12 mouse cellular contexts compared by ENCODE assay signal in genomic region chr11:16864980-16865561, GRCm38 (mm10).
DNase-seq lines count a peak whose midpoint lies in the region; ATAC-seq and TF ChIP-seq lines count a peak whose summit lies in the region.
"Had no signal": no experiment of that assay in that cellular context is flagged by ENCODE, and none has a peak within 500 bp of the region (broad histone marks: within the 10 kb centered on the region; RNA-seq: fewer than 3 reads in every experiment).

No protein-coding gene starts in this region.

- TF ChIP-seq CTCF in forebrain, postnatal 0 days (IDR thresholded peaks at IDR 0.05; ENCODE audit: low read depth) = no peak

- ATAC-seq in embryonic facial prominence, embryonic 11.5 days (replicated peaks; ENCODE audit: insufficient number of reproducible peaks, low FRiP score, low TSS enrichment, low read depth) = no peak
- no peak for ATAC-seq in forebrain, postnatal 0 days
- no peak for ATAC-seq in midbrain, embryonic 14.5 days (ENCODE audit: low FRiP score, low TSS enrichment)
- ATAC-seq: forebrain, embryonic 14.5 days had no signal

- H3K4me2 ChIP-seq in embryonic facial prominence, embryonic 11.5 days (ENCODE audit: low read depth, low read length) = no peak overlapping the region
- H3K4me2 ChIP-seq in forebrain, postnatal 0 days (ENCODE audit: low read depth) = no peak overlapping the region
- no peak overlapping the region for H3K4me2 ChIP-seq in midbrain, embryonic 14.5 days (ENCODE audit: low read length)

- no peaks in the 10 kb centered on the region for H3K27me3 ChIP-seq in embryonic facial prominence, embryonic 11.5 days (ENCODE audit: control insufficient read depth, insufficient read depth, low read length)
- no peaks in the 10 kb centered on the region for H3K27me3 ChIP-seq in embryonic facial prominence, embryonic 10.5 days (replicated peaks; ENCODE audit: low read depth, poor library complexity, severe bottlenecking)
- H3K27me3 ChIP-seq in forebrain, postnatal 0 days (ENCODE audit: insufficient read depth, low read length) = no peaks in the 10 kb centered on the region
- no peaks in the 10 kb centered on the region for H3K27me3 ChIP-seq in midbrain, embryonic 14.5 days (ENCODE audit: control insufficient read depth, insufficient read depth, low read length)

- 66% methylated on average over 3 of the region's 3 CpGs for WGBS in embryonic facial prominence, embryonic 11.5 days
- WGBS in embryonic facial prominence, embryonic 10.5 days = 81% methylated on average over 3 of the region's 3 CpGs
- WGBS in forebrain, postnatal 0 days = 62% methylated on average over 3 of the region's 3 CpGs
- WGBS in midbrain, embryonic 14.5 days = 85% methylated on average over 3 of the region's 3 CpGs

- H3K4me3 ChIP-seq in embryonic facial prominence, embryonic 11.5 days (ENCODE audit: low read depth, low read length) = no peak overlapping the region
- H3K4me3 ChIP-seq in embryonic facial prominence, embryonic 10.5 days = no peak overlapping the region
- no peak overlapping the region for H3K4me3 ChIP-seq in forebrain, postnatal 0 days (ENCODE audit: low read depth, low read length)
- H3K4me3 ChIP-seq in midbrain, embryonic 14.5 days (replicated peaks; ENCODE audit: low read depth, low read length) = no peak overlapping the region
- H3K4me3 ChIP-seq: midbrain, embryonic 10.5 days had no signal

- H3K27ac ChIP-seq in embryonic facial prominence, embryonic 11.5 days (replicated peaks; ENCODE audit: low read depth, low read length) = no peak overlapping the region
- H3K27ac ChIP-seq in embryonic facial prominence, embryonic 10.5 days (replicated peaks) = no peak overlapping the region
- H3K27ac ChIP-seq in forebrain, postnatal 0 days (ENCODE audit: low read depth, low read length) = no peak overlapping the region
- no peak overlapping the region for H3K27ac ChIP-seq in midbrain, embryonic 14.5 days (replicated peaks; ENCODE audit: low read depth, low read length)
- H3K27ac ChIP-seq: liver, embryonic 14.5 days; midbrain, embryonic 10.5 days had no signal

- no peaks in the 10 kb centered on the region for H3K9me3 ChIP-seq in embryonic facial prominence, embryonic 11.5 days (replicated peaks; ENCODE audit: control insufficient read depth, low read length)
- no peaks in the 10 kb centered on the region for H3K9me3 ChIP-seq in embryonic facial prominence, embryonic 10.5 days
- H3K9me3 ChIP-seq in forebrain, postnatal 0 days (ENCODE audit: low read length) = no peaks in the 10 kb centered on the region
- no peaks in the 10 kb centered on the region for H3K9me3 ChIP-seq in midbrain, embryonic 14.5 days (ENCODE audit: control insufficient read depth, low read length)
- H3K9me3 ChIP-seq: midbrain, embryonic 10.5 days had no signal

- no peak overlapping the region for H3K9ac ChIP-seq in embryonic facial prominence, embryonic 11.5 days (replicated peaks; ENCODE audit: low read length)
- H3K9ac ChIP-seq in forebrain, postnatal 0 days = no peak overlapping the region
- no peak overlapping the region for H3K9ac ChIP-seq in midbrain, embryonic 14.5 days (replicated peaks; ENCODE audit: low read length)
- H3K9ac ChIP-seq: liver, embryonic 14.5 days had no signal

- no peaks in the 10 kb centered on the region for H3K4me1 ChIP-seq in embryonic facial prominence, embryonic 11.5 days (ENCODE audit: control insufficient read depth, insufficient read depth, low read length)
- 0 out of 2 replicates have a peak, but pooled peaks cover 6% of the 10 kb centered on the region for H3K4me1 ChIP-seq in embryonic facial prominence, embryonic 10.5 days
- no peaks in the 10 kb centered on the region for H3K4me1 ChIP-seq in forebrain, postnatal 0 days (ENCODE audit: insufficient read depth)
- H3K4me1 ChIP-seq in midbrain, embryonic 14.5 days (ENCODE audit: control insufficient read depth, insufficient read depth, low read length) = no peaks in the 10 kb centered on the region

- H3K36me3 ChIP-seq in embryonic facial prominence, embryonic 11.5 days (replicated peaks; ENCODE audit: control insufficient read depth, insufficient read depth, low read depth, low read length) = no peaks in the 10 kb centered on the region
- no peaks in the 10 kb centered on the region for H3K36me3 ChIP-seq in embryonic facial prominence, embryonic 10.5 days (replicated peaks)
- H3K36me3 ChIP-seq in forebrain, postnatal 0 days (ENCODE audit: insufficient read depth) = no peaks in the 10 kb centered on the region
- H3K36me3 ChIP-seq in midbrain, embryonic 14.5 days (ENCODE audit: control insufficient read depth, insufficient read depth, low read length) = no peaks in the 10 kb centered on the region
- H3K36me3 ChIP-seq: midbrain, embryonic 10.5 days had no signal

- peak; percentile 4 for DNase-seq in embryonic facial prominence, embryonic 11.5 days (ENCODE audit: low spot score)
- no peak for DNase-seq in embryonic facial prominence, embryonic 10.5 days (ENCODE audit: low spot score)
- DNase-seq in urinary bladder, postnatal 14 days (ENCODE audit: low spot score) = peak; percentile 51
- DNase-seq in urinary bladder, postnatal 25 days (ENCODE audit: low spot score) = no peak
- peak; percentile 54 for DNase-seq in heart, postnatal 4 days
- no peak for DNase-seq in forebrain, postnatal 0 days
- DNase-seq in midbrain, embryonic 14.5 days = no peak
- DNase-seq in adrenal gland, adult 2 months = no peak
- DNase-seq: kidney, adult 8-10 months had no signal

Comparison
In these comparisons a context has a peak if more than half of its experiments do, and no peak if none do; other contexts are left out.
1. DNase-seq: peak in embryonic facial prominence, embryonic 11.5 days (single experiment), urinary bladder, postnatal 14 days (single experiment) and heart, postnatal 4 days (single experiment); none in embryonic facial prominence, embryonic 10.5 days (single experiment), urinary bladder, postnatal 25 days (single experiment), forebrain, postnatal 0 days (single experiment), midbrain, embryonic 14.5 days (single experiment) and adrenal gland, adult 2 months (single experiment).